Mouse (Mus musculus) gastrocnemius, postnatal 10 days (tissue): ENCODE measurements around the gene Pnp. TPM values are rescaled to one million over a fixed set of nuclear protein-coding genes. Genes with fewer than 3 reads are reported as not detected.
"Not testable (repeated sequence)": the region's sequence is repeated elsewhere in the genome, so short reads cannot be mapped to it uniquely, and the experiment has no call there.

Experiments
- DNase-seq: peaks from one replicate; pipeline ENCODE4 v3.0.0; 2021; ENCODE audit warnings: mixed read lengths
- total RNA-seq, 2 experiments: library from RNA; stranded (reverse); gene quantifications; 2 replicates each; pipeline ENCODE4 v1.2.3; 2021

Gene Pnp
- total RNA-seq, 2 experiments from 2014 or later, result 6.1 to 7.8 TPM

GRCm38 (mm10) chr14:50973700-50974099 is 42.8 kb downstream of the Pnp start:
- DNase-seq, result no peak

- no peak for DNase-seq
Measured at GRCm38 (mm10) chr14:50975001-50975400, 44.1 kb downstream of the Pnp start.

- DNase-seq, result no peak
Measured at GRCm38 (mm10) chr14:50976674-50977073, 45.8 kb downstream of the Pnp start.

GRCm38 (mm10) chr14:50978451-50978850 is 47.6 kb downstream of the Pnp start:
- not testable (repeated sequence) for DNase-seq

GRCm38 (mm10) chr14:50979631-50980030 is 48.7 kb downstream of the Pnp start:
- no peak for DNase-seq

GRCm38 (mm10) chr14:50981207-50981606 is 50.3 kb downstream of the Pnp start:
- DNase-seq, result no peak

- DNase-seq, result no peak
Measured at GRCm38 (mm10) chr14:50981837-50982236, 51.0 kb downstream of the Pnp start.

GRCm38 (mm10) chr14:50987668-50988067 is 56.8 kb downstream of the Pnp start:
- DNase-seq, result no peak

GRCm38 (mm10) chr14:50991037-50991436 is 60.2 kb downstream of the Pnp start:
- no peak for DNase-seq

GRCm38 (mm10) chr14:50997088-50997487 is 66.2 kb downstream of the Pnp start:
- no peak for DNase-seq

- DNase-seq, result no peak
Measured at GRCm38 (mm10) chr14:50997999-50998666, 67.3 kb downstream of the Pnp start.

- no peak for DNase-seq
Measured at GRCm38 (mm10) chr14:51007152-51007801, 76.4 kb downstream of the Pnp start, which contains the start of gene Rnase10. Gene Rnase10 (plus strand): TSS chr14:51007751.

GRCm38 (mm10) chr14:51007914-51008713 is 77.2 kb downstream of the Pnp start:
- DNase-seq, result peak; percentile 40

GRCm38 (mm10) chr14:51008781-51009180 is 77.9 kb downstream of the Pnp start:
- no peak for DNase-seq

GRCm38 (mm10) chr14:51009572-51009971 is 78.7 kb downstream of the Pnp start:
- no peak for DNase-seq

GRCm38 (mm10) chr14:51014724-51015123 is 83.8 kb downstream of the Pnp start:
- DNase-seq, result not testable (repeated sequence)

Other genes with a start within 250 kb of the Pnp start
- not detected for gene Olfr747, start 237.9 kb upstream of the Pnp start, total RNA-seq
- not detected for gene Olfr748, start 223.7 kb upstream of the Pnp start, total RNA-seq
- not detected for gene Olfr749, start 186.0 kb upstream of the Pnp start, total RNA-seq
- 10 to 100 TPM; 16.3 to 20.2 TPM for gene Ttc5, start 145.6 kb upstream of the Pnp start, total RNA-seq
- not detected for gene Ccnb1ip1, start 123.3 kb upstream of the Pnp start, total RNA-seq
- gene Parp2, start 123.2 kb upstream of the Pnp start, total RNA-seq, result 10 to 100 TPM; 14.0 to 20.2 TPM
- gene Tep1, start 60.5 kb upstream of the Pnp start, total RNA-seq, result 10 to 100 TPM in 1 of 2 experiments, 1 to 10 TPM in 1; 9.6 to 11.1 TPM
- gene Klhl33, start 33.6 kb upstream of the Pnp start, total RNA-seq, result 100 to 1,000 TPM in 1 of 2 experiments, 10 to 100 TPM in 1; 50.4 to 106 TPM
- gene Osgep, start 6.2 kb upstream of the Pnp start, total RNA-seq, result 10 to 100 TPM; 45.2 to 48.4 TPM
- gene Apex1, start 6.1 kb upstream of the Pnp start, total RNA-seq, result 10 to 100 TPM; 42.7 to 46.1 TPM
- 10 to 100 TPM; 16.4 to 20.3 TPM for gene Pip4p1, start 226 bp upstream of the Pnp start, total RNA-seq
- gene Gm49342, start 13.4 kb downstream of the Pnp start, total RNA-seq, result 1 to 10 TPM; 5.8 to 6.7 TPM
- gene Pnp2, start 24.9 kb downstream of the Pnp start, total RNA-seq, result under 1 TPM; 0.52 to 0.56 TPM
- under 1 TPM in 1 of 2 experiments, not detected in 1; 0.23 TPM for gene Rnase10, start 76.7 kb downstream of the Pnp start, total RNA-seq
- gene Rnase9, start 110.8 kb downstream of the Pnp start, total RNA-seq, result not detected
- not detected for gene Rnase11, start 119.1 kb downstream of the Pnp start, total RNA-seq
- gene Rnase12, start 126.6 kb downstream of the Pnp start, total RNA-seq, result not detected
- gene Olfr750, start 143.4 kb downstream of the Pnp start, total RNA-seq, result not detected
- gene Rnase4, start 160.0 kb downstream of the Pnp start, total RNA-seq, result 10 to 100 TPM; 46.6 to 51.4 TPM
- gene Ang, start 160.1 kb downstream of the Pnp start, total RNA-seq, result 1 to 10 TPM; 3.3 to 4.6 TPM
- gene Eddm3b, start 183.3 kb downstream of the Pnp start, total RNA-seq, result not detected
- 1 to 10 TPM in 1 of 2 experiments, under 1 TPM in 1; 0.61 to 1.0 TPM for gene Rnase6, start 192.8 kb downstream of the Pnp start, total RNA-seq
- not detected for gene Rnase1, start 215.7 kb downstream of the Pnp start, total RNA-seq
- not detected for gene Rnase2b, start 231.2 kb downstream of the Pnp start, total RNA-seq